Mouse (Mus musculus) stomach, embryonic 15.5 days (tissue): ENCODE data around the gene AU040320. TPM values are rescaled to one million over a fixed set of nuclear protein-coding genes. Genes with fewer than 3 reads are reported as not detected.

Source experiments
- ATAC-seq: fragments of 200-750 bp; cut with Nextera tagmentation; 2 replicates; pipeline ENCODE4 v1.8.0; 2017; ENCODE audit warnings: low read depth, moderate number of reproducible peaks, moderate TSS enrichment; ENCODE audit not compliant: insufficient read depth, low FRiP score
- H3K27ac ChIP-seq: fragments of 300-500 bp; sonication (generic); 2 replicates; pipeline ENCODE4 v1.5.1; 2015; ENCODE audit warnings: mild to moderate bottlenecking, inconsistent platforms
- H3K27me3 ChIP-seq: fragments of 300-500 bp; sonication (generic); replicated peaks from 2 replicates; pipeline ENCODE4 v1.6.1; 2015; ENCODE audit warnings: inconsistent platforms
- H3K36me3 ChIP-seq: fragments of 300-500 bp; sonication (generic); 2 replicates; pipeline ENCODE4 v1.6.1; 2015; ENCODE audit warnings: inconsistent platforms
- H3K4me1 ChIP-seq: fragments of 300-500 bp; sonication (generic); 2 replicates; pipeline ENCODE4 v1.6.1; 2015; ENCODE audit warnings: inconsistent platforms
- H3K4me2 ChIP-seq: fragments of 300-500 bp; sonication (generic); 2 replicates; pipeline ENCODE4 v1.6.1; 2015; ENCODE audit warnings: mild to moderate bottlenecking, inconsistent platforms
- H3K4me3 ChIP-seq: fragments of 300-500 bp; sonication (generic); replicated peaks from 2 replicates; pipeline ENCODE4 v1.5.1; 2015; ENCODE audit warnings: inconsistent platforms
- H3K9ac ChIP-seq: fragments of 300-500 bp; sonication (generic); 2 replicates; pipeline ENCODE4 v1.6.1; 2015; ENCODE audit warnings: inconsistent platforms
- H3K9me3 ChIP-seq: fragments of 300-500 bp; sonication (generic); 2 replicates; pipeline ENCODE4 v1.6.1; 2016; ENCODE audit warnings: inconsistent platforms
- WGBS: fragments of 180-500 bp; shearing (Covaris S2); methylation state at CpG from one replicate; pipeline ENCODE4 v1.1.7; 2015; 5-methylcytosine and 5-hydroxymethylcytosine counted together
- polyA plus RNA-seq: library from polyadenylated mRNA; unstranded; fragments of >200 nt; fragmentation: Nextera tagmentation; extraction: Ambion mirVana; gene quantifications from 2 replicates; pipeline ENCODE4 v1.2.1, GENCODE M21; 2015

AU040320 gene
- polyA plus RNA-seq, 1 experiment from 2014 or later, result 20.2 TPM

GRCm38 (mm10) chr4:126842911-126843310 is 89.6 kb downstream of the AU040320 start:
- Histone ChIP-seq H3K36me3 (peaks cover 24% of the 10 kb centered on the region), H3K27ac (no peak overlapping the region), H3K4me2 (no peak overlapping the region), H3K9ac (no peak overlapping the region), H3K9me3 (no peaks in the 10 kb centered on the region), H3K4me1 (no peaks in the 10 kb centered on the region), H3K27me3 (no peaks in the 10 kb centered on the region), H3K4me3 (no peak overlapping the region)
- WGBS, result 54% methylated on average over 3 of the region's 3 CpGs
- ATAC-seq, result no peak

- peak; percentile 38; the same call in 1 of the 2 replicates for ATAC-seq
- 66% methylated on average over 4 of the region's 4 CpGs for WGBS
- Histone ChIP-seq H3K36me3 (peaks cover 22% of the 10 kb centered on the region), H3K4me1 (0 out of 2 replicates have a peak, but pooled peaks cover 3% of the 10 kb centered on the region), H3K9me3 (no peaks in the 10 kb centered on the region), H3K4me2 (no peak overlapping the region), H3K9ac (no peak overlapping the region), H3K4me3 (no peak overlapping the region), H3K27ac (no peak overlapping the region), H3K27me3 (no peaks in the 10 kb centered on the region)
These were observed 92.3 kb downstream of the AU040320 start for GRCm38 (mm10) chr4:126845664-126846063.

DNA sequence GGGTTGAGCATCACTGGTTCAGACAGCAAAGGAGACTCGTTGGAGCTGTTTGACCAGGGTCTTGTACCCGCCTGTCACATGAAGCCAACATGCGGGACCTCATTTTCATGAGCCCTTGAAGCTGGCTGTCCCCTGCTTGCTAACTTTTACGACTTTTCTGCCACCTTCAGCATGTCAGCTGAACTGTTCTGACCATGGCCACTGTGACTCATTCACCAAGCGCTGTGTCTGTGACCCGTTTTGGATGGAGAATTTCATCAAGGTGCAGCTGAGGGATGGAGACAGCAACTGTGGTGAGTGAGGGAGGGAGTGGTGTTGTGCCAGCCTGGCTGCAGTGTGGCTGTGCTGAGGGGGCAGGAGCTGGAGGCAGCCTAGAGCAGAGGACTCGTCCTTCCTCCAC is 93.6 kb downstream of the AU040320 start:
- whole genome bisulfite sequencing, result 60% methylated on average over 7 of the region's 7 CpGs
- Histone ChIP-seq H3K9ac (no peak overlapping the region), H3K4me2 (no peak overlapping the region), H3K4me3 (no peak overlapping the region), H3K4me1 (0 out of 2 replicates have a peak, but pooled peaks cover 4% of the 10 kb centered on the region), H3K27me3 (no peaks in the 10 kb centered on the region), H3K9me3 (no peaks in the 10 kb centered on the region), H3K36me3 (peaks cover 19% of the 10 kb centered on the region), H3K27ac (no peak overlapping the region)
- no peak for ATAC-seq

GRCm38 (mm10) chr4:126850019-126850777 is 96.9 kb downstream of the AU040320 start:
- Histone ChIP-seq H3K4me1 (0 out of 2 replicates have a peak, but pooled peaks cover 4% of the 10 kb centered on the region), H3K9me3 (no peaks in the 10 kb centered on the region), H3K36me3 (peaks cover 25% of the 10 kb centered on the region), H3K4me3 (no peak overlapping the region), H3K9ac (no peak overlapping the region), H3K4me2 (no peak overlapping the region), H3K27me3 (no peaks in the 10 kb centered on the region), H3K27ac (no peak overlapping the region)
- 72% methylated on average over 7 of the region's 7 CpGs for WGBS
- ATAC-seq, result no peak

- 0 out of 2 replicates have a peak, but pooled peaks cover 4% of the 10 kb centered on the region for H3K4me1 ChIP-seq
- H3K36me3 ChIP-seq, result peaks cover 28% of the 10 kb centered on the region
- H3K4me2 ChIP-seq, result no peak overlapping the region
- no peaks in the 10 kb centered on the region for H3K9me3 ChIP-seq
- no peak overlapping the region for H3K27ac ChIP-seq
- ATAC-seq, result no peak
- H3K27me3 ChIP-seq, result no peaks in the 10 kb centered on the region
- H3K4me3 ChIP-seq, result no peak overlapping the region
- H3K9ac ChIP-seq, result no peak overlapping the region
- WGBS, result 58% methylated on average over 4 of the region's 4 CpGs
These were observed 97.4 kb downstream of the AU040320 start for GRCm38 (mm10) chr4:126850778-126851080.

DNA sequence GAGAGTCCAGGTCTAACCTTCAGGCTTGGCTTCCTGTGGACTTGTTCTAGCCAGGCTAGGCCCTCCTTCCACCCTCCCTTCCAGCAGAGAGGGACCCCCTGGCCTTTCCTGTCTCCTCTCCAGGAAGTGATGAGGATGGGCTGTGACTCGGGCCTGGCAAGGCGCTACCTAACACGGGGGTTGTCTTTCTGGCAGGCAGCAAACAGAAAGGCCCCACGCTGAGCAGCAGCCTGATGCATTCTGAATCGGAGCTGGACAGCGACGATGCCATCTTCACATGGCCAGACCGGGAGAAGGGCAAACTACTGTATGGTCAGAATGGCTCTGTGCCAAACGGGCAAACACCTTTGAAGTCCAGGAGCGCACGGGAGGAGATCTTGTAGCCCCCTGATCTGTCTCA is 99.6 kb downstream of the AU040320 start:
- H3K4me1 ChIP-seq, result 0 out of 2 replicates have a peak, but pooled peaks cover 4% of the 10 kb centered on the region

DNA sequence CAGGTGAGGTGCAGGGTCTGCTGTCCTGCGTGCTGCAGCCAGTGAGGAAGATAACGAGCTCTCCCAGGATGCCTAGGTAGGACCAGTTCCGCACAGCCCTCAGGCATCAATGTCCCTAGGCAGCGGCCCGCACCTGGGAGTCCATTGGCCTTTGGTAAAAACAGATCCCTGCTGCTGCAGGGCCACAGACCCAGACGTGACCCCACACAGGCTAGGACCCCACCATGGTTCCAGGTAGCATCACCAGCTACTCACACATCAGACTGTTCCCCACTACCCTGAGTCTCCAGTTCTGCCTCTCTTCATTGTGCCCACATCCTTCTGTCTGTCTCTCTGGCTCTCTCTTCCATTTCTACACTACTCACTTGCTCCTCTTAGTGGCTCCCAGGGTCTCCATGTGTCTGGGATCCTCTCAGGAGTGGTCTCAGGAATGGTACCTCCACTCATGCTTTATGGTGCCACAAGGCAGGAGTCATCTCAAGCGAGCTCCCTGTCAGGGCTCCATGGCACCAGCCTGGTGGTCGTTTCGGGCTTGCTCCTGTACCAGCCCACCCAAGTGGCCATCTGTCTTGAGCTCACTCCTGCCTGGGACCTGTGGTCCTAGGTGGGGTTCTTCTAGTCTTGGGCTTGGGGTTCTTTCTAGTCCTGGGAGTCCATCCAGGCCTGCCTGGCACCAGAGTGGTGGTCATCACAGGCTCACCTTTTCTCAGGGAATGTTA is 107.1 kb downstream of the AU040320 start:
- no peak overlapping the region for H3K4me3 ChIP-seq
- no peaks in the 10 kb centered on the region for H3K27me3 ChIP-seq
- H3K4me2 ChIP-seq, result no peak overlapping the region
- no peak overlapping the region for H3K9ac ChIP-seq
- no peak for ATAC-seq
- H3K9me3 ChIP-seq, result no peaks in the 10 kb centered on the region
- H3K27ac ChIP-seq, result no peak overlapping the region
- no peaks in the 10 kb centered on the region for H3K4me1 ChIP-seq
- 88% methylated on average over 9 of the region's 9 CpGs for WGBS
- peaks cover 17% of the 10 kb centered on the region for H3K36me3 ChIP-seq

More for the DNA sequence above, 99.6 kb downstream of the AU040320 start:
- Histone ChIP-seq H3K27me3 (no peaks in the 10 kb centered on the region), H3K27ac (no peak overlapping the region), H3K9ac (no peak overlapping the region), H3K4me2 (no peak overlapping the region), H3K4me3 (no peak overlapping the region), H3K9me3 (no peaks in the 10 kb centered on the region), H3K36me3 (peaks cover 9% of the 10 kb centered on the region)
- 71% methylated on average over 11 of the region's 11 CpGs for WGBS
- no peak for ATAC-seq

GRCm38 (mm10) chr4:126861514-126862266 is 108.3 kb downstream of the AU040320 start:
- 72% methylated on average over 11 of the region's 11 CpGs for WGBS
- H3K27me3 ChIP-seq, result no peaks in the 10 kb centered on the region
- H3K9ac ChIP-seq, result no peak overlapping the region
- no peak for ATAC-seq
- no peaks in the 10 kb centered on the region for H3K9me3 ChIP-seq
- no peak overlapping the region for H3K27ac ChIP-seq
- H3K4me3 ChIP-seq, result no peak overlapping the region
- H3K4me1 ChIP-seq, result no peaks in the 10 kb centered on the region
- no peak overlapping the region for H3K4me2 ChIP-seq
- peaks cover 22% of the 10 kb centered on the region for H3K36me3 ChIP-seq

DNA sequence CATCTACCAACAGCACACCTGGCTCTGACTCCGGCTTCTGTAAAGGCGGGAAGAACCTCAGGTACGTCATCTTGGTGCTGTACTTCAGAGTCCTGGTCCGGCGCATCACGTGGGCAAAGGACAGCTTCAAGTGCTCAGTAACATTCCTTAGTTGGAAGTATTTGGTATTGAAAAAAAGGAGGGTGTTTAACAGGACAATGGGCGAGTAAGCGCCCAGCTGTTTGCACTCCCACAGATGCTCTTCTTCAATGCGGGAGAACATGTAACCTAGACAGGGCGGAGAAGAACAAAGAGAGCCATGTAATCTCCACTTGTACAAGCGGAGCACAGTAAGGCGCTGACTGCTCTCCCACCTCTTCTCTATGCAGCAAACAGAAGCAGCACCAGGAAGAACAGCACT is 115.4 kb downstream of the AU040320 start:
- peaks cover 21% of the 10 kb centered on the region for H3K36me3 ChIP-seq
- WGBS, result 88% methylated on average over 12 of the region's 12 CpGs

GRCm38 (mm10) chr4:126872717-126873116 is 119.4 kb downstream of the AU040320 start:
- Histone ChIP-seq H3K9me3 (no peaks in the 10 kb centered on the region), H3K9ac (no peak overlapping the region), H3K27me3 (no peaks in the 10 kb centered on the region), H3K36me3 (peaks cover 9% of the 10 kb centered on the region), H3K4me2 (no peak overlapping the region), H3K4me1 (no peaks in the 10 kb centered on the region), H3K4me3 (no peak overlapping the region), H3K27ac (no peak overlapping the region)
- no peak for ATAC-seq
- WGBS, result 65% methylated on average over 7 of the region's 7 CpGs

More for the DNA sequence above, 115.4 kb downstream of the AU040320 start:
- H3K4me3 ChIP-seq, result no peak overlapping the region
- H3K4me2 ChIP-seq, result no peak overlapping the region
- no peak overlapping the region for H3K9ac ChIP-seq
- H3K9me3 ChIP-seq, result no peaks in the 10 kb centered on the region
- H3K27me3 ChIP-seq, result no peaks in the 10 kb centered on the region
- H3K27ac ChIP-seq, result no peak overlapping the region
- ATAC-seq, result no peak
- H3K4me1 ChIP-seq, result no peaks in the 10 kb centered on the region

GRCm38 (mm10) chr4:126879560-126880275 is 126.4 kb downstream of the AU040320 start:
- peaks cover 11% of the 10 kb centered on the region for H3K36me3 ChIP-seq
- peak; percentile 31; the same call in 1 of the 2 replicates for ATAC-seq
- no peak overlapping the region for H3K4me2 ChIP-seq
- no peak overlapping the region for H3K4me3 ChIP-seq
- no peaks in the 10 kb centered on the region for H3K27me3 ChIP-seq
- no peaks in the 10 kb centered on the region for H3K4me1 ChIP-seq
- no peak overlapping the region for H3K27ac ChIP-seq
- H3K9ac ChIP-seq, result no peak overlapping the region
- 81% methylated on average over 5 of the region's 5 CpGs for WGBS
- H3K9me3 ChIP-seq, result no peaks in the 10 kb centered on the region
